12 mouse cellular contexts compared by ENCODE assay signal in the genomic region with DNA sequence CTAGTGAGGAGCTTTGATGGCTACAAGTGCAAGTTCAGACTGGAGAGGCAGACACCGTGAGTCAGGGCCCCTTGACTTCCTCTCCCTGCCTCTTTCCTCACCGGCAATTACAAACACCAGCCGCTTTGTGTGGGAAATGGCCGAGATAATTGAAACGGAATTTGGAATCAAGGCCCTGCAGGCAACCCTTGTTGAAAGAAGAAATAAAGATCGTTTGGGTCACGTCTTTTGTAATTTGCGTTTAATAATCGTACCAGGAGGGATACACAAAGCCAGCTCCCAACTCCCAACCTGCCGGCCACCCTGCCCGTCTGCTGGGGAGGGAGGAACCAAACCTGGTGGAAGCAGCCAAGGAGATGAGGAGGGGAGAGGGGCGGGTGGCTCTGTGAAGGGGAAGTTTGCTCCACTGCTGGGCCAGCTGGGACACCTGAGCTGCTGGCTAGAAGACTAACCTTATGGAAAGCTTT.
DNase-seq lines count a peak whose midpoint lies in the region; ATAC-seq and TF ChIP-seq lines count a peak whose summit lies in the region.
"Had no signal": no experiment of that assay in that cellular context is flagged by ENCODE, and none has a peak within 500 bp of the region (broad histone marks: within the 10 kb centered on the region; RNA-seq: fewer than 3 reads in every experiment).

No protein-coding gene starts in this region.

- H3K4me1 ChIP-seq in forebrain, embryonic 12.5 days, result peaks cover 45% of the 10 kb centered on the region
- H3K4me1 ChIP-seq in forebrain, embryonic 13.5 days, result peaks cover 52% of the 10 kb centered on the region
- H3K4me1 ChIP-seq in lung, embryonic 14.5 days (ENCODE audit: insufficient read depth), result no peaks in the 10 kb centered on the region
- H3K4me1 ChIP-seq in embryonic facial prominence, embryonic 11.5 days (ENCODE audit: control insufficient read depth, insufficient read depth, low read length), result peaks cover 6% of the 10 kb centered on the region
- H3K4me1 ChIP-seq in limb, embryonic 14.5 days (ENCODE audit: control insufficient read depth, insufficient read depth, low read length), result peaks cover 17% of the 10 kb centered on the region
- H3K4me1 ChIP-seq: intestine, embryonic 15.5 days had no signal

- peaks cover 45% of the 10 kb centered on the region for H3K27me3 ChIP-seq in forebrain, embryonic 12.5 days
- H3K27me3 ChIP-seq in forebrain, embryonic 13.5 days, result peaks cover 11% of the 10 kb centered on the region
- no peaks in the 10 kb centered on the region for H3K27me3 ChIP-seq in lung, embryonic 14.5 days (ENCODE audit: insufficient read depth, low read length)
- H3K27me3 ChIP-seq in embryonic facial prominence, embryonic 11.5 days (ENCODE audit: control insufficient read depth, insufficient read depth, low read length), result no peaks in the 10 kb centered on the region
- no peaks in the 10 kb centered on the region for H3K27me3 ChIP-seq in limb, embryonic 14.5 days (ENCODE audit: control insufficient read depth, insufficient read depth, low read length)
- H3K27me3 ChIP-seq: intestine, embryonic 15.5 days had no signal

- no peaks in the 10 kb centered on the region for H3K9me3 ChIP-seq in forebrain, embryonic 12.5 days
- H3K9me3 ChIP-seq in forebrain, embryonic 13.5 days (replicated peaks), result no peaks in the 10 kb centered on the region
- no peaks in the 10 kb centered on the region for H3K9me3 ChIP-seq in lung, embryonic 14.5 days (ENCODE audit: low read depth, low read length)
- no peaks in the 10 kb centered on the region for H3K9me3 ChIP-seq in embryonic facial prominence, embryonic 11.5 days (replicated peaks; ENCODE audit: control insufficient read depth, low read length)
- no peaks in the 10 kb centered on the region for H3K9me3 ChIP-seq in limb, embryonic 14.5 days (ENCODE audit: control insufficient read depth, low read length)
- H3K9me3 ChIP-seq: intestine, embryonic 15.5 days had no signal

- TF ChIP-seq POLR2A in limb, embryonic 14.5 days (IDR thresholded peaks at IDR 0.05; ENCODE audit: borderline replicate concordance, extremely low read depth, insufficient read depth, insufficient read length), result no peak

- H3K36me3 ChIP-seq in forebrain, embryonic 12.5 days (replicated peaks), result no peaks in the 10 kb centered on the region
- no peaks in the 10 kb centered on the region for H3K36me3 ChIP-seq in forebrain, embryonic 13.5 days (ENCODE audit: poor library complexity, severe bottlenecking)
- H3K36me3 ChIP-seq in lung, embryonic 14.5 days (ENCODE audit: insufficient read depth), result no peaks in the 10 kb centered on the region
- H3K36me3 ChIP-seq in embryonic facial prominence, embryonic 11.5 days (replicated peaks; ENCODE audit: control insufficient read depth, insufficient read depth, low read depth, low read length), result no peaks in the 10 kb centered on the region
- H3K36me3 ChIP-seq in limb, embryonic 14.5 days (ENCODE audit: control insufficient read depth, insufficient read depth, low read length), result no peaks in the 10 kb centered on the region
- H3K36me3 ChIP-seq: intestine, embryonic 15.5 days had no signal

- H3K4me2 ChIP-seq in forebrain, embryonic 12.5 days, result no peak overlapping the region
- no peak overlapping the region for H3K4me2 ChIP-seq in forebrain, embryonic 13.5 days
- H3K4me2 ChIP-seq in lung, embryonic 14.5 days, result peak overlapping the region; percentile 31
- no peak overlapping the region for H3K4me2 ChIP-seq in embryonic facial prominence, embryonic 11.5 days (ENCODE audit: low read depth, low read length)
- peak overlapping the region; percentile 36; the same call in 1 of the 2 replicates for H3K4me2 ChIP-seq in limb, embryonic 14.5 days (replicated peaks; ENCODE audit: low read depth, low read length, severe bottlenecking)
- H3K4me2 ChIP-seq: intestine, embryonic 15.5 days had no signal

- H3K4me3 ChIP-seq in forebrain, embryonic 12.5 days (replicated peaks), result no peak overlapping the region
- no peak overlapping the region for H3K4me3 ChIP-seq in forebrain, embryonic 13.5 days
- H3K4me3 ChIP-seq in lung, embryonic 14.5 days (ENCODE audit: low read depth, low read length), result no peak overlapping the region
- no peak overlapping the region for H3K4me3 ChIP-seq in embryonic facial prominence, embryonic 11.5 days (ENCODE audit: low read depth, low read length)
- no peak overlapping the region for H3K4me3 ChIP-seq in limb, embryonic 14.5 days (replicated peaks; ENCODE audit: low read length)
- H3K4me3 ChIP-seq: erythroblast, embryonic 14.5 days; intestine, embryonic 15.5 days had no signal

- ATAC-seq in forebrain, embryonic 12.5 days (ENCODE audit: low FRiP score), result 0 out of 2 replicates have a peak, but pooled peaks have one; percentile 37
- no peak for ATAC-seq in forebrain, embryonic 13.5 days
- no peak for ATAC-seq in lung, embryonic 14.5 days (ENCODE audit: insufficient read depth)
- ATAC-seq in embryonic facial prominence, embryonic 11.5 days (replicated peaks; ENCODE audit: insufficient number of reproducible peaks, low FRiP score, low TSS enrichment, low read depth), result no peak
- peak; percentile 70; the same call in 1 of the 2 replicates for ATAC-seq in limb, embryonic 14.5 days (ENCODE audit: low FRiP score, low read depth)
- ATAC-seq: intestine, embryonic 15.5 days had no signal

- H3K27ac ChIP-seq in forebrain, embryonic 12.5 days, result no peak overlapping the region
- H3K27ac ChIP-seq in forebrain, embryonic 13.5 days, result no peak overlapping the region
- H3K27ac ChIP-seq in lung, embryonic 14.5 days (ENCODE audit: low read depth), result no peak overlapping the region
- H3K27ac ChIP-seq in embryonic facial prominence, embryonic 11.5 days (replicated peaks; ENCODE audit: low read depth, low read length), result peak overlapping the region; percentile 67
- no peak overlapping the region for H3K27ac ChIP-seq in limb, embryonic 14.5 days (replicated peaks; ENCODE audit: low read depth, low read length)
- H3K27ac ChIP-seq: intestine, embryonic 15.5 days had no signal

- H3K9ac ChIP-seq in forebrain, embryonic 12.5 days, result no peak overlapping the region
- H3K9ac ChIP-seq in forebrain, embryonic 13.5 days, result no peak overlapping the region
- no peak overlapping the region for H3K9ac ChIP-seq in lung, embryonic 14.5 days
- H3K9ac ChIP-seq in embryonic facial prominence, embryonic 11.5 days (replicated peaks; ENCODE audit: low read length), result 0 out of 2 replicates have a peak overlapping the region, but pooled peaks have one; percentile 28
- H3K9ac ChIP-seq in limb, embryonic 14.5 days (ENCODE audit: low read depth, low read length, severe bottlenecking), result no peak overlapping the region
- H3K9ac ChIP-seq: intestine, embryonic 15.5 days had no signal

- TF ChIP-seq CTCF in lung, embryonic 14.5 days (IDR thresholded peaks at IDR 0.05; ENCODE audit: low read depth), result no peak

- DNase-seq in lung, embryonic 14.5 days, result no peak
- no peak for DNase-seq in lung, postnatal 4 days
- peak; percentile 77 for DNase-seq in embryonic facial prominence, embryonic 11.5 days (ENCODE audit: low spot score)
- DNase-seq in limb, embryonic 14.5 days (ENCODE audit: low spot score), result no peak
- no peak for DNase-seq in layer of hippocampus, postnatal 10 days (ENCODE audit: low spot score in 2 of 2)
- no peak for DNase-seq in cerebellum, postnatal 14 days
- DNase-seq: adrenal gland, adult 2 months; lung, adult 2 months had no signal

- WGBS in forebrain, embryonic 12.5 days, result 5% methylated on average over 12 of the region's 12 CpGs
- 2% methylated on average over 12 of the region's 12 CpGs for WGBS in forebrain, embryonic 13.5 days
- WGBS in lung, embryonic 14.5 days, result 20% methylated on average over 12 of the region's 12 CpGs
- WGBS in embryonic facial prominence, embryonic 11.5 days, result 6% methylated on average over 12 of the region's 12 CpGs
- WGBS in limb, embryonic 14.5 days, result 4% methylated on average over 11 of the region's 12 CpGs

Comparison
In these comparisons a context has a peak if more than half of its experiments do, and no peak if none do; other contexts are left out.
1. ATAC-seq: peak in forebrain, embryonic 12.5 days (single experiment) and limb, embryonic 14.5 days (single experiment); none in forebrain, embryonic 13.5 days (single experiment), lung, embryonic 14.5 days (single experiment) and embryonic facial prominence, embryonic 11.5 days (single experiment).
2. H3K4me2 ChIP-seq: peak in lung, embryonic 14.5 days (single experiment) and limb, embryonic 14.5 days (single experiment); none in forebrain, embryonic 12.5 days (single experiment), forebrain, embryonic 13.5 days (single experiment) and embryonic facial prominence, embryonic 11.5 days (single experiment).